8 mouse cellular contexts compared by ENCODE assay signal in genomic region chr9:45555036-45555826, GRCm38 (mm10).
DNase-seq lines count a peak whose midpoint lies in the region; ATAC-seq and TF ChIP-seq lines count a peak whose summit lies in the region.

No protein-coding gene starts in this region.

- H3K27ac ChIP-seq in lung, embryonic 14.5 days (ENCODE audit: low read depth) = no peak overlapping the region
- 0 out of 2 replicates have a peak overlapping the region, but pooled peaks have one; percentile 19 for H3K27ac ChIP-seq in forebrain, embryonic 13.5 days
- peak overlapping the region; percentile 64 for H3K27ac ChIP-seq in hindbrain, embryonic 13.5 days
- 0 out of 2 replicates have a peak overlapping the region, but pooled peaks have one; percentile 32 for H3K27ac ChIP-seq in midbrain, embryonic 15.5 days

- TF ChIP-seq CTCF in lung, embryonic 14.5 days (IDR thresholded peaks at IDR 0.05; ENCODE audit: low read depth) = no peak

- no peak overlapping the region for H3K4me3 ChIP-seq in lung, embryonic 14.5 days (ENCODE audit: low read depth, low read length)
- no peak overlapping the region for H3K4me3 ChIP-seq in forebrain, embryonic 13.5 days
- no peak overlapping the region for H3K4me3 ChIP-seq in hindbrain, embryonic 13.5 days
- no peak overlapping the region for H3K4me3 ChIP-seq in midbrain, embryonic 15.5 days

- no peak for ATAC-seq in lung, embryonic 14.5 days (ENCODE audit: insufficient read depth)
- no peak for ATAC-seq in forebrain, embryonic 13.5 days
- peak; percentile 30; the same call in 1 of the 2 replicates for ATAC-seq in hindbrain, embryonic 13.5 days (ENCODE audit: low FRiP score)
- no peak for ATAC-seq in midbrain, embryonic 15.5 days (replicated peaks)

- peaks cover 8% of the 10 kb centered on the region; the same call in 1 of the 2 replicates for H3K4me1 ChIP-seq in lung, embryonic 14.5 days (ENCODE audit: insufficient read depth)
- peaks cover 31% of the 10 kb centered on the region for H3K4me1 ChIP-seq in forebrain, embryonic 13.5 days
- H3K4me1 ChIP-seq in hindbrain, embryonic 13.5 days (replicated peaks) = peaks cover 39% of the 10 kb centered on the region
- H3K4me1 ChIP-seq in midbrain, embryonic 15.5 days = peaks cover 21% of the 10 kb centered on the region

- no peaks in the 10 kb centered on the region for H3K9me3 ChIP-seq in lung, embryonic 14.5 days (ENCODE audit: low read depth, low read length)
- no peaks in the 10 kb centered on the region for H3K9me3 ChIP-seq in forebrain, embryonic 13.5 days (replicated peaks)
- no peaks in the 10 kb centered on the region for H3K9me3 ChIP-seq in hindbrain, embryonic 13.5 days
- no peaks in the 10 kb centered on the region for H3K9me3 ChIP-seq in midbrain, embryonic 15.5 days

- H3K4me2 ChIP-seq in lung, embryonic 14.5 days = peak overlapping the region; percentile 36; the same call in 1 of the 2 replicates
- H3K4me2 ChIP-seq in forebrain, embryonic 13.5 days = no peak overlapping the region
- H3K4me2 ChIP-seq in hindbrain, embryonic 13.5 days = 0 out of 2 replicates have a peak overlapping the region, but pooled peaks have one; percentile 6
- 0 out of 2 replicates have a peak overlapping the region, but pooled peaks have one; percentile 4 for H3K4me2 ChIP-seq in midbrain, embryonic 15.5 days

- WGBS in lung, embryonic 14.5 days = 16% methylated on average over 17 of the region's 17 CpGs
- 26% methylated on average over 17 of the region's 17 CpGs for WGBS in forebrain, embryonic 13.5 days
- 29% methylated on average over 17 of the region's 17 CpGs for WGBS in hindbrain, embryonic 13.5 days
- WGBS in midbrain, embryonic 15.5 days = 19% methylated on average over 17 of the region's 17 CpGs

- no peaks in the 10 kb centered on the region for H3K27me3 ChIP-seq in lung, embryonic 14.5 days (ENCODE audit: insufficient read depth, low read length)
- no peaks in the 10 kb centered on the region for H3K27me3 ChIP-seq in forebrain, embryonic 13.5 days
- no peaks in the 10 kb centered on the region for H3K27me3 ChIP-seq in hindbrain, embryonic 13.5 days
- no peaks in the 10 kb centered on the region for H3K27me3 ChIP-seq in midbrain, embryonic 15.5 days (replicated peaks)

- peak overlapping the region; percentile 9; the same call in 1 of the 2 replicates for H3K9ac ChIP-seq in lung, embryonic 14.5 days
- no peak overlapping the region for H3K9ac ChIP-seq in forebrain, embryonic 13.5 days
- H3K9ac ChIP-seq in hindbrain, embryonic 13.5 days = no peak overlapping the region; the same call in 1 of the 2 replicates
- no peak overlapping the region for H3K9ac ChIP-seq in midbrain, embryonic 15.5 days

- DNase-seq in lung, embryonic 14.5 days = peak; percentile 29
- no peak for DNase-seq in lung, postnatal 36 days
- DNase-seq in B cell, adult 2 months = no peak
- no peak for DNase-seq in spleen, postnatal 36 days (ENCODE audit: low spot score in 2 of 2)
- DNase-seq in layer of hippocampus, adult 8-10 months (ENCODE audit: low spot score in 2 of 2) = no peak

- no peaks in the 10 kb centered on the region for H3K36me3 ChIP-seq in lung, embryonic 14.5 days (ENCODE audit: insufficient read depth)
- no peaks in the 10 kb centered on the region for H3K36me3 ChIP-seq in forebrain, embryonic 13.5 days (ENCODE audit: poor library complexity, severe bottlenecking)
- H3K36me3 ChIP-seq in hindbrain, embryonic 13.5 days = no peaks in the 10 kb centered on the region
- no peaks in the 10 kb centered on the region for H3K36me3 ChIP-seq in midbrain, embryonic 15.5 days (replicated peaks)
